Mouse (Mus musculus) spleen, postnatal 4 days (tissue): ENCODE data around the gene Irf2bp2.

Source experiments
- DNase-seq, 2 experiments: peaks; one replicate each; pipeline ENCODE4 v3.0.0; 2022; ENCODE audit warnings: low spot score in 2 of 2

Irf2bp2 gene

DNA sequence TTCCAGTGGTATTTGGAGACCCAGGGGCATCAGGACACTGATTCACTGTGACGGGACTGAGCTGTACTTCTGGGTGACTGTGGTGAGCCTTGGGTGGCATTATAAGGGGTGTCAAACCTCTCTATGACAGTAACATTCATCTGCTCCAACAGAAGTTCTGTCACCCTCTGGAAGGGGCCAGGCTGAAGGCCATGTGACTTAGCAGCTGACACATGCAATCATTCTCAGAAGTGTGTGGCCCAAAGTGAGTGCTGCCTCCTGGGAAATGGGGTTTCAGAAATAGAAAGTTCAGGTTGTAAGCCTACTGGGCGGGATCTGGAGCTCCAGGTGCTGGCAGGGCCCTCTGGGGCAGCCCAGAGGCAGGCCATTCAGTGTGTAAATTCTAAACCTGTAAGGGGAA, 26.1 kb downstream of the Irf2bp2 start:
- no peak for DNase-seq

GRCm38 (mm10) chr8:126566446-126567062, 27.2 kb downstream of the Irf2bp2 start:
- no peak for DNase-seq

DNA sequence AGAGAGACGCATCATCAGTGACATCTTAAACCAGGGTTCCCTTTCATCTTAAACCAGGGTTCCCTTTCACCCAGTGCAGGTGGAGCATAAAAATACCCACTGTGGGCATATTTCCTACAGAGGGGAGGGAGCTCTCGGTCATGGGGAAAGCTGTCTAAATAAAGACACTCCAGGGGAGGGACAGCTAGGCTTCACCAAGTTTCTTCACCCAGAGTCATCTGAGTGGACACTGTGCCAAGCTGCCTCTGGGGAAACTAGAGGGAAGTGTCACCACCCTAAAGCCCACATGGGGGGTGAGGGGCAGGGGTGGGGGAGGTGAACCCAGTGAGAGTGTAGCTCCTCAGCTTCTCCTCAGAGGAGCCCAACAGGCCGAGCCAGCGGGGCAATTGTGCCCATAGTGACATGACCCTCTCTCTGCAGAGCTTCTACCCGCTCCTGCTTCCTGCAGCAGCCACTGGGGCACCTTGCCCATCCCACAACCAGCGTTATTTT, 27.8 kb downstream of the Irf2bp2 start:
- DNase-seq: peak in 1 of 2 experiments; percentile 28

GRCm38 (mm10) chr8:126565231-126565781, 28.5 kb downstream of the Irf2bp2 start:
- no peak for DNase-seq

- DNase-seq: no peak
Observed at GRCm38 (mm10) chr8:126564551-126565154, 29.1 kb downstream of the Irf2bp2 start.

- DNase-seq: no peak
Observed at GRCm38 (mm10) chr8:126561316-126561841, 32.4 kb downstream of the Irf2bp2 start.

DNA sequence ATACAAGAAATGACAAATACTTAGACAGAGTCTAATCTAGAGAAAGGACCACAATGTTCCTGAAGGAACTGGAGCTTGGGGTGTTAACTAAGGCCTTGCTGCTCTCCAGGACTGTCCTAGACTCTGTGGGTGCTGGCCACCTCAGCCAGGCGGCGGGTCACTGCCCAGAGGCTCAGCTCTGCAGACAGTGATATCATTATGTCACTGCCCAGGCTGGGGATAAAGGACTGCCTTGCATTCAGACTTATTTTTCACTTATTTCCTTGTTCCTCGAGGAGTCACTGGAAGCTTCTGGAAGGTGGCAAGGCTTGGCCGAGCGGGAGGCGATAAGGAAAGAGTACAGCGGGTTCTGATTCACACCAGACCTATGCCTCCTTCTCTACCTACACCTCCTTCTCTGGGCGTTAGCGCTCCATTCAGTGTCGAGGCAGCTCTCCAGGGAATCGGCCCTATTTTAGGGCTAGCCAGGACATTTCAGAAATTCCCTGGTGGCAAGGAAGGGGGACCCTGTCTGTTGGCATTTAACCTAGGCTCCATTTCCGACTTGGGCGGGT, 35.3 kb downstream of the Irf2bp2 start:
- no peak for DNase-seq

DNA sequence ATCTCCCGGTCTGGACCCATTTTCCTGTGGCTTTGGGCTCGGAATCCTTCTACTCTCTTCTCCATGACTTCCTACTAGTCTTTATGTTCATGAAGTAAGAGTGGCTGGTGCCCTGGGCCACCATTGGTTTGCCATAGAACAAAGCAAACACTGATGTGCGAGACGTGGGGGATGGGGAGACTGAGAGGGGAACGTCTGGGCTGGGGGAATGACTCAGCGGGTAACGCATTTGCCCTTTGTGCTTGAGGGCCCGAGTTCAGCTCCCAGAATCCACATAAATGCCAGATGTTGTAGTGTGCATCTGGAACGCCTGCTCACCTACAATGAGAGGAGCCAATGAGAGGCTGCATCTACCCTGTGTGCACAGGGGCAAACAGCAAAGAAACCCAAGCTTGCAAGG, 36.4 kb downstream of the Irf2bp2 start:
- DNase-seq: no peak

GRCm38 (mm10) chr8:126556691-126557090, 37.1 kb downstream of the Irf2bp2 start:
- DNase-seq: no peak

DNA sequence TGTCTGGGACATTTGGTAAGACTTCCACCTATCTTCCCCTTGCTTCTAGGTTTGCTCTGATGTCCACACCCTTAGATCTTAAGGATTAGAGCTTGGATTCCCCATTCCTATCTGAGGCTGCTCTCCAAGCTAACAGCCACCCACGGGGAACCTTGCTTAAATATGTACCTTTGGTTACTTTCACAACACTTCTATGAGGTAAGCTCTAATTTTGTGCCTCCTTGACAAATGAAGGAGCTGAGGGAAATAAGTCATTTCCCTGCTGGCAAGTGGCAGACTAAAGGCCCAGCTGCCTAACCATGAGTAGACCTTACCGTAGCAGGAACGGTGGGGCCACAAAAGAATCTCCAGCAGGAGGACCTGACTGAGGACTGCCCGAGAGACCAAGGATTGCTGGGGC, 39.0 kb downstream of the Irf2bp2 start:
- no peak for DNase-seq

- no peak for DNase-seq
Observed at GRCm38 (mm10) chr8:126551871-126552270, 41.9 kb downstream of the Irf2bp2 start.

- no peak for DNase-seq
Observed at GRCm38 (mm10) chr8:126550944-126551357, 42.8 kb downstream of the Irf2bp2 start.

DNA sequence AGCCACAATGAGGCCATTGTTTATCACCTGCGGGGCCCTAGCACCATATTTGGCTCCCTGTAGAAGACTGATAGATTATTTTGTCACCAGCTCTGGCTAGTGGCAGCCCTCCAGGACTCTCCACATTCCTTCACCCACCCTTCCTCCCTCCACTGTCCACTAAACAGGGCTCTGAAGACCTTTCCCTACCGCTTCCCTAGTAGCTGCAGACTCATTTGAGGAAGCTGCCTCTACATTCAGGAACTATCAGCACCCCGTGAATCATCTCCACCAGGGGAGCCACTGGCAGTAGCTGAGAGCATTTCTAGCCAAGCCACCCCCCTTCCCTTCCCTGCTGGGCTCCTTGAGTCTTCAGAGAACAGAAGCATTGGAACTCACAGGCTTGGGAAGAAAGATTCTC, 45.9 kb downstream of the Irf2bp2 start:
- no peak for DNase-seq

DNA sequence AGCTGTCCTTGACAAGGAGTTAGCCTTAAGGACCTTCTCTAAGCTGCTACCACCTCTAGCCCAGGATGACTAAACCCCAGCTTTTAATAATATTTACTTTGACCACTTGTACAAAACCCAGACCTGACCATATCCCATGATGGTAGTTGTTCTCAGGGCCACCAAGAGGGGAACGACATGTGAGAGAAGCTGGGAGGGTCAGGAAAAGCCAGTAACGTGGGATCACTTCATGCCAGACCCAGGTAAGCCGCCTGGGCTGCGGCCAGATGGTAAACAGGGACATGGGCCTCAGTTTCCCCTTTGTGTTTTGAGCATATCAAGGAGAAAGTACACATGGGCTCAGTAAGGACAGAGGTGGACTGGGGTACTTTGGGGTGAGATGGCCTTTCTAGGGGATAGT, 46.4 kb downstream of the Irf2bp2 start:
- DNase-seq: no peak

- DNase-seq: no peak
Observed at GRCm38 (mm10) chr8:126546480-126546879, 47.3 kb downstream of the Irf2bp2 start.

DNA sequence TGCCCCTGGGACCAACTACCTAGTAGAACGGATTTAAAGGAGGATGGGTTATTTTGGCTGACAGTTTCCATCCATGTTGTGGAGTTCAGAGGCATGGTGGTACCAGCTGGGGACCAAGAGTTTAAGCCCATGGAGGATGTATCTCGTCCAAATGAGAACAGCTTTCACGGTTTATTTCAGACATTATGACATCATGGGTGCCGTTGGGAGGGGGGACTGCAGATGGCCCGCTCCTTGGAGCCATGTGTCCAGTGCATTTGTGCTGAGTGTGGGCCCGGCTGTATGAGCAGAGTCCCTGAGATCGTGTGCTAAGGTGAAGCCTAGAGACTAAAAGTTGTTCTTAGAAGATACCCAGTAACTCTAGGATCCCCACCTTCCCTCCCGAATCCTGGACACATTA, 50.4 kb downstream of the Irf2bp2 start:
- no peak for DNase-seq

- no peak for DNase-seq
Observed at GRCm38 (mm10) chr8:126542757-126543156, 51.0 kb downstream of the Irf2bp2 start.

- peak in 1 of 2 experiments; percentile 11 for DNase-seq
Observed at GRCm38 (mm10) chr8:126542090-126542689, 51.6 kb downstream of the Irf2bp2 start.

DNA sequence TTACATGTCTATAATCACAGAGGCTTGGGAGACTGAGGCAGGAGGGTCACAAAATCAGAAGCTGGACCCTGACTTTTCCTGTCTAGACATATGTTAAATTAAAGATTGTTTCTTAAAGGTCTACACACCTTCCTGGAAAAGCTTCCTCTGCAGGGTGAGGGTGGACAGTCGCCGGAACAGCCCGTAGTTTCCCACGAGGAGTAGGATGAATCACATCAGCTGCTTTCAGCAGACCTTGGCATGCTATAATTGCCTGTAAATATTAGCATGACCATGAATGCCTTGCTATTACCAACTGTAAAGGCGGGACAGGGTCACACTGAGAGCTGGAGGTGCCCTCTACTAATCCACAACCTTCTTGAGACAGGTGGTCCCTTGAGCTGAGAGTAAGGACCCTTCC, 53.5 kb downstream of the Irf2bp2 start:
- no peak for DNase-seq

DNA sequence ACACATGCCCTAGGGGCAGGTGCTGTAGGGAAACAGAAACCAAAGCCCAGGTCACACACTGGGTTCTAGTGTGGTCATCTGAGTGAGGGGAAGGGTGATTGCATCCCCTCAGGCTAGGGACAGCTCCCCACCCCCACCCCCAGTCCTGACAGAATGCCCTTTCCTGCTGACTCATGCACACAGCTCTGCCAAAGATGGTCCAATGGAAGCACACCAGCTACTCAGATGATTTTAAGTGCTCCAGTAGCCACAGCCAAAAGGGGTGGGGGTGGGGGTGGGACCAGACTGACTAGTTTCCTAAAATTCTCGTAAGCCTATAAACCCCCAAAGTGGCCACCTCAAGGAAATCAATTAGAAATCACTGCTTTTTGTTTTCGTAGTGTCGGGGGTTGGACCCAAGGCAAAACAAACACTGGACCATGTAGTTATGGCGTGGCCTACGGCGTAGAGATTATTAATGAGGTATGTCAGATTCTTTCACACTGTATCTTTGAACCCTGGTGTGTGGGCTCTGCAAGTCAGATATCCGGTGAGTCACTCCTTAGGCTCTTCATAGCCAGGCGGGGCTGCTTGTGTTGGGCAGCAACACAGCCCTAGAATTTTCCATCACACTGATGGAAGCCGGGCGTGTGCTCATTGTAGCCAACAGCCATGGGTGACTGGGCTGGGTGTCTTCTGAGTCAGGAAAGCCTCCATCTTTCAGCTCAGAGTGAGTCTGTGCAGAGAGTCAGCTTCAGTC, 54.3 kb downstream of the Irf2bp2 start:
- no peak for DNase-seq

DNA sequence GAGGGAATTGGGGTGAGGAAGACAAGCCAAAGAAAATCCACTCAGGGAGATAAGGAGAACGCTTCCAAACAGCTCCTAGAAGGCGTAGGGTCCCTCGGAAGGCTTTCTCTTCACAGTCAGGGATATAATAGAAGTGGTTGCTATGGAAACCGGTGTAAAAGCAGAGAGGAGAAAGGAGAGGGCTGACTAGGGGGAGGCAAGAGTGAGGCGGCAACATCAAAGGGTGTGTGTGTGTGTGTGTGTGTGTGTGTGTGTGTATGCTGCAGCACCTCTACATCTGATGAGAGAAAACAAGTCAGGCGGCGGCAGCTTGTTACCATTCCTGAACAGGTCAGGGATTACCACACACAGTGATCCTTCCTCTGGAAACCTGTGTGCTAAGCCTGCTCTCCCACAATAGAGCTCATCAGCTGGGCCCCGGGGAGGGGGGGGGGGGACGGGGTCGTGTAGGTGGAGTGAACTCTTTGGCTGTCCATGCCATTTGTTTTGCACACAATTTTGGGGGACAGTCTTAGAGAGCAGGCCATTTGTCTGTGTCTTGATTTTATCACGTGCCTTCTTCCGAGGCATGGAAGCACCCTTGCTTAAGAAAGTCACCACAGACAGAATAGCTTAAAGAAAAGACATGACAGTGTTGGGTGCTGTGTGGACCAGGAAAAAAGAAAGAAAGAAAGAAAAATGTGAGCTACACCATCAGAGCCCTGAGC, 55.0 kb downstream of the Irf2bp2 start:
- no peak for DNase-seq
